Mouse (Mus musculus) layer of hippocampus, postnatal 10 days (tissue): Measurements from ENCODE around the gene Krt27. TPM values are rescaled to one million over a fixed set of nuclear protein-coding genes. Genes with fewer than 3 reads are reported as not detected.

Experiments used
- DNase-seq, 2 experiments: peaks; one replicate each; pipeline ENCODE4 v3.0.0; 2021; ENCODE audit warnings: low spot score in 2 of 2
- long read RNA-seq: library from polyadenylated mRNA; stranded (forward); transcript quantifications from one replicate; pipeline ENCODE4 v2.0.0, GENCODE M21; 2023
- total RNA-seq, 2 experiments: library from RNA; stranded (reverse); gene quantifications; 2 replicates each; pipeline ENCODE4 v1.2.3; 2021

Krt27 gene
- not detected for total RNA-seq
- long read RNA-seq: 0 reads

- no peak for DNase-seq
Observed at GRCm38 (mm10) chr11:99351004-99351403, at the start of gene Krt27. Krt27 (minus strand) TSS chr11:99351104.

GRCm38 (mm10) chr11:99399956-99400549, 49.1 kb upstream of the Krt27 start:
- no peak for DNase-seq

- no peak for DNase-seq
Observed at GRCm38 (mm10) chr11:99398832-99399231, 47.9 kb upstream of the Krt27 start.

GRCm38 (mm10) chr11:99398084-99398483, 47.2 kb upstream of the Krt27 start:
- DNase-seq: no peak

- DNase-seq: no peak
Observed at GRCm38 (mm10) chr11:99396661-99397060, 45.8 kb upstream of the Krt27 start.

- DNase-seq: no peak
Observed at GRCm38 (mm10) chr11:99396034-99396433, 45.1 kb upstream of the Krt27 start.

GRCm38 (mm10) chr11:99392492-99392891, 41.6 kb upstream of the Krt27 start:
- DNase-seq: no peak

GRCm38 (mm10) chr11:99391375-99391774, 40.5 kb upstream of the Krt27 start:
- DNase-seq: no peak

- DNase-seq: no peak
Observed at GRCm38 (mm10) chr11:99390866-99391265, 40.0 kb upstream of the Krt27 start.

GRCm38 (mm10) chr11:99389264-99389663, 38.4 kb upstream of the Krt27 start, which contains the start of gene Krt10:
Krt10 (minus strand) TSS chr11:99389364.
- no peak for DNase-seq

- DNase-seq: no peak
Observed at GRCm38 (mm10) chr11:99388661-99389060, 37.8 kb upstream of the Krt27 start.

GRCm38 (mm10) chr11:99385813-99386721, 35.2 kb upstream of the Krt27 start:
- peak; percentile 85 to 90 for DNase-seq

- DNase-seq: peak; percentile 75 to 82
Observed at GRCm38 (mm10) chr11:99379568-99379967, 28.7 kb upstream of the Krt27 start.

GRCm38 (mm10) chr11:99374803-99375202, 23.9 kb upstream of the Krt27 start, which contains the start of gene Krt28:
Krt28 (minus strand) TSS chr11:99374903.
- no peak for DNase-seq

- DNase-seq: peak; percentile 28 to 51
Observed at GRCm38 (mm10) chr11:99369853-99370451, 19.0 kb upstream of the Krt27 start.

- peak in 1 of 2 experiments; percentile 22 for DNase-seq
Observed at GRCm38 (mm10) chr11:99369229-99369628, 18.3 kb upstream of the Krt27 start.

GRCm38 (mm10) chr11:99366791-99367190, 15.9 kb upstream of the Krt27 start:
- peak in 1 of 2 experiments; percentile 19 for DNase-seq

GRCm38 (mm10) chr11:99364412-99364811, 13.5 kb upstream of the Krt27 start:
- DNase-seq: peak; percentile 46 to 61

GRCm38 (mm10) chr11:99361423-99361822, 10.5 kb upstream of the Krt27 start:
- DNase-seq: no peak

- DNase-seq: no peak
Observed at GRCm38 (mm10) chr11:99339299-99339847, 11.5 kb downstream of the Krt27 start.

GRCm38 (mm10) chr11:99337866-99338265, 13.0 kb downstream of the Krt27 start, which contains the start of gene Krt26:
Krt26 (minus strand) TSS chr11:99337966.
- DNase-seq: no peak
